In genomic region chr2:178557934-178558333, GRCm38 (mm10) we compare ENCODE assay signal across 12 mouse cellular contexts.
DNase-seq lines count a peak whose midpoint lies in the region; ATAC-seq lines count a peak whose summit lies in the region.
"Had no signal": no experiment of that assay in that cellular context is flagged by ENCODE, and none has a peak within 500 bp of the region (broad histone marks: within the 10 kb centered on the region; RNA-seq: fewer than 3 reads in every experiment).

No protein-coding gene starts in this region.

- peak; percentile 13 for DNase-seq in gastrocnemius, postnatal 10 days
- no peak for DNase-seq in gastrocnemius, postnatal 14 days
- DNase-seq in spleen, postnatal 36 days (ENCODE audit: low spot score in 2 of 2): peak; percentile 33
- DNase-seq in spleen, adult 12 weeks (ENCODE audit: low spot score): no peak
- no peak for DNase-seq in ovary, adult 18-20 months (ENCODE audit: low spot score)
- no peak for DNase-seq in kidney, postnatal 14 days
- DNase-seq in left cerebral cortex, adult 9 months (ENCODE audit: low spot score in 2 of 2): no peak
- DNase-seq: adrenal gland, postnatal 10 days; kidney, adult 18-20 months; midbrain, embryonic 14.5 days; right cerebral cortex, adult 18-20 months had no signal

- intact Hi-C loops in gastrocnemius, postnatal 14 days (cut with DNase I; ENCODE audit: low total_unique reads): no loop called here

- peak; percentile 60 for ATAC-seq in megakaryocyte progenitor cell, adult 5-6 weeks (replicated peaks; ENCODE audit: poor library complexity)

Comparison
In these comparisons a context has a peak if more than half of its experiments do, and no peak if none do; other contexts are left out.
1. DNase-seq: peak in gastrocnemius, postnatal 10 days (single experiment) and spleen, postnatal 36 days (2 of 2); none in gastrocnemius, postnatal 14 days (single experiment), spleen, adult 12 weeks (single experiment), ovary, adult 18-20 months (single experiment), kidney, postnatal 14 days (single experiment) and left cerebral cortex, adult 9 months (0 of 2).